Mouse (Mus musculus): ENCODE results near the gene Elac2.

Elac2 gene

DNA sequence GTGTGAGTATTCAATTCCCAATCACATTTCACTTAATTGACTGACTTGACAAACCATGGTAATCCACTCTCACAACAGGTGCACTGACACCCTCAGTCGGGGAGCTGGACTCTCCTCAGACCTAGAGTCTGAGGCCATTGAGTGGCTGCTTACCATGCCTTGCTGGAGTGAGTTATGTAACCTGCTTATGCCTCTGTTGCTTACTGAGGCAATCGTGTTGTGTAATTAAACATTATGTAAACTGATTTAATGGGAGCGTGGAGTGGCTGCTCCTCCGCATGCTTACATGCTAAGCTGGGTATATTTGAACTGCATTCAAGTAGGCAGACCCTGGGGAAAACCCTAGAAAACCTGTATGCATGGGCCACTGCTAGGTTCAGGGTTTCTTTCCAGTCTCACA is 41.9 kb downstream of the Elac2 start:
- DNase-seq (ENCODE audit: low read depth, low spot score) = no peak

DNA sequence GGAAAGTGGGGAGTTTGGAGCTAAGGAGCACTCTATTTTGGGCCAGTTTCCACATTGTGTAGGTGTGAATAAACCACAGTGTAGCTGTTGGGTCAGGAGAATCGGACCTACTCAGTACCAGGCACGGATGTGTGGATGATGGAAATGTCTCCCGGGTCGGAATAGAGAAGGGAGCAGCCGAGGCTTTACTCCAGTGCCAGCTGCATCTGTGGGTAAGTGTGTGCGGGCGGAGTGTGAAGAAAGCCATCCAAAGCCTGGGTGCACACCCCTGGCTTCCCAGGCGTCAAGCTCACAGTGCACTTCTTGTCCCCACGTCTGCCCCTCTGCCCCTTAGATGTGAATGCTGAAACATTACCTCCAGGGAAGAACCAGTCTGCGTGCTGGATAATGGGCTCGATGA is 43.9 kb downstream of the Elac2 start:
- DNase-seq (ENCODE audit: low read depth, low spot score) = no peak

DNA sequence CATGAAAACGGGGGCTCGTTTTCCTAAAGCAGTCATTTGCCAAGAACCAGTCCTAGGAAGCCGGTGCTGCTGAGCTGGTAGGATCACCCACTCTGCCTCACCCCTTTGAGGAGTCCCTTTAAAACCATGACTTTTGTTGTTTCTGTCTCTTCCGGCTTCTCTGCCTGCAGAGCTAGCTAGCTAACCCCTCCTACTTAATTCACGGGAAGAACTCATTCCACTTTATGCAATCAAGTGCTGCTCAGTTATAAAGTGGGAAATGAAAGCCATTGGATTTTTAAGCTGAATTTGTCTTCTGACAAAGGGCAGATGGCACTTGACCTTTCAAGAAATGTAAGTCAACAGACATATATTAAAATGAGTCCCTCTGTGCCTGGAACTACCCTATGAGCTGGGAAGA is 49.2 kb downstream of the Elac2 start:
- no peak for DNase-seq (ENCODE audit: low read depth, low spot score)

DNA sequence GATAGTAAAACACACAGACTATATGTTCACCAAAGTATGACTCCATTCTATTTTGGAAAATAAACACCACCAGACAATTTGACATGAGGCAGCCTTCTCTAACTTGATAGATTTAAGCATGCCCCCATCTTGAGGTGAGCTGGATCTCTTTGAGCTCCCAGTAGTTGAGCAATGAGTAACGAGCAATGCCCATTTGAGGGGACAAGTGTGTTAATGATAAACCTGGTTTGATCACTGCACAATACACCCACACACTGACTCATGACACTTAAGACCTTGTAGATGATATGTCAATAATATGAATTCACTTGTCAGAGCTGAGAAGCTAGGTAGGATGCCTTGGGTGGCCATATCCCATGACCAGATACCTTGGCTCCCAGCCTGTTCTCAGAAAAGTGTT is 51.4 kb downstream of the Elac2 start:
- DNase-seq (ENCODE audit: low read depth, low spot score) = no peak

DNA sequence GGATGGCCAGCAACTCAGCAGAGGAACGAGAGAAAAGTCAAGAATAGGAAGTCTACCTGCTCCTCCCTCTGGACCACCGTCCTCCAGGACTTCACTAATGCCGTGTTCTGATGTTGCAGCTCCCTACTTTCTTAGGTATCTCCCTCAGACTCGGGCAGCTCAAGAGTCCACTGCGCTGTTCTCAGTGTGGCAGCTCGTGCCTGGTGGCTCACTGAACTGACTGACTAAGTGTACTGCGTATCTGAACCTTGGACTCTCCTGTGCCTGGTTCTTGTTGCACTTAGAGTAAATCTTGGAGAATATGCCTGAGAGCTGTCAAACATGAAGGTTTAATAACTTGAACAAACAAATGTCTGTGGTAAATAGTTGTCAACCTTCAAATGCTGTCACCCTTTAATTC is 53.4 kb downstream of the Elac2 start:
- DNase-seq (ENCODE audit: low read depth, low spot score) = no peak

DNA sequence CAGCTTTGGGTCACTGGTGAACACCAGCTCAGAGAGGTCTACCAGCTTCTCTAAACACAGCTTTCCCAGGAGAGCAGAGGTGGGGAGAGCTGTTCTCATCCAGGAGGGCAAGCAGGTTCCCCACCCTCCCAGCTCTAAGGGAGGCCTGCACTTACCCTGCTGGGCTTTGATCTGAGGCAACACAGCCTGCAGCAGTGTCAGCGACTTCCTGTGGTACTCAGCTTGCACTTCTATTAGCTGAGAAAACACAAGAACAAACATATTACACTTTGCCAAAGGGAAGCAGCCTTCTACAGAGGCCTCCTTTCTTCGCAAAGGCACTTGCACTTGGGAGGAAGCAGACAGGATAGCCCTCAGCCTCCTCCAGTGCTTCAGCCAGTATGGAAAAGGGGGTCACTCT is 60.2 kb downstream of the Elac2 start:
- no peak for DNase-seq (ENCODE audit: low read depth, low spot score)

DNA sequence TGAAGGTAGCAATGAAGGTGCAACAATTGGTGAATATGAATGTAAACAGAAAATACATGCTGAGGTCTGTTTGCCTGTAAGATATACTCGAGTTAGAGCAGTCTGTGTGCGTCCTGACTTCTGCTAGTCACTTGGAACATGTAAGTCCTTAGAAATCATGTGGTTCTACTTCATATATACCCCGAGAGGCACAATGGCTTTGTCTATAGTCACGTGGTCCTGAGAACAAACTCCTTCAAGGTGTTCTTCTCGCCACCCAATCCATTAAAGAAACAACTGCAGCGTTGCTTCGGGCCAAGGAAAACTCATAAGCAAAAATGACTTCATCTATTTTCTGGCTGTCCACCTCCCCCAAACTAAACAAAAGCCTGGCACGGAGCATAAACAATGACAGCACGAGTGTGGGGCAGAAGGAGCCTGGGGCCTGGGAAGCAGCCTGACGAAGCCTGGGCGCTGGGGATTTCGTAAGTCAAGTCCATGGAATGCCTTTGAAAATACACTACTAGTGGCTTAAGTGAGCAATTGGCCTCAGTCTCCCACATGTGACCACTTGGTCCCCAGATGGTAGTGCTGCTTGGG is 60.8 kb downstream of the Elac2 start:
- DNase-seq (ENCODE audit: low read depth, low spot score) = no peak

DNA sequence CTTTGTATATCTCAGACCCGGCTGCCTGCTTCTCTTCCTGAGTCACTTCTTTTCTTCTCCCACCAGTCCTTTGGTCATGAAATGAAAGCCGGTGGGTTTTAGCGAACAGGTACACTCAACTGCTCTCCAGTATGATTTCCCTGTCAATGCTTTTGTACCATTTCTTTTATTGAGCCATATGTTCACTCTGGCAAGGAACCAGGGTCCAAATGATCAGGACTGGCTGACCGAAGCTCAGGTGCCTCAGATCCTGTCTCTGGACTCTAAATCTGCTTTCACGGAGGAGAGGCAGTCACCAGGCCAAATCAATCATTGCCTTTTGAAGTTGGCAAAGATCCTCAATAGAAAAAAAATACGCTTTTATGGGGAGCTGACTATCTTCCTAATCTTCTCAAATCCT is 61.7 kb downstream of the Elac2 start:
- DNase-seq (ENCODE audit: low read depth, low spot score) = no peak

DNA sequence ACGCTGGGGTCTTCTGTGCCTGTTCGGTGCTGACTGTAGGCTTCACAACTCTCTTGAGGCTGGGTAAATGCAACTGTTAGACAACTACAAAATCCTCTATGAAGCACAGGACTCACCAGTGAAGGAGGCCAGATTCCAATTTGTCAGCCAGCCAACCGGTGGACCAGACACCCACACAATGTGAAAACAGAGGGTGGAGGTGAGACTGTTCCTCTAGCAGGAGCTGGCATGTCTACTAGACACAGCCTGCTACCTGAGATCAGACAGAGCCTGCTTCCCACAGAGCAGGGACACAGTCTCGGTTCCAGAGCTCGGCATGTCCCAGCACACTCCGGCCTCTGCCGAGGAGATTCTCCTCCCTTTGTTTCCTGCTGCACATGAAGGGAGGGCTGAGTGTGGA is 70.3 kb downstream of the Elac2 start:
- no peak for DNase-seq (ENCODE audit: low read depth, low spot score)

DNA sequence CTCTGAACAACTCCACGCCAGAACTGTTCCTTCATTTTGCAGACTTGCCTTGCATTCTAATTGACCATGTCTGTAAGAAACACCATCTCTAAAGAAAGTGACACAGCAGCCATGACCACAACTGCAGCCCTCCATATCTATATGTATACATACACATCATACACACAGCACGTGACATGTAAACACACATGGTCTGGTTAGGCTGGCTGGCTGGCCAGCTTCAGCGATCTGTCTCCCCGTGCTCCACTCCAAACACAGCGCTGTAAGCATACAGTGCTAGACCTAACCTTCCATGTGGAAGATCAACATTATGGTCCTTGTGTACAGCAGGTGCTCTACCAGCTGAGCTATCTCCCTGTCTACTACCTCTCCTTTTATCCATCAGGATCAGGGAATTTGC is 72.0 kb downstream of the Elac2 start:
- no peak for DNase-seq (ENCODE audit: low read depth, low spot score)
